Mouse (Mus musculus): ENCODE data around the gene B3gnt7.

B3gnt7 gene

DNA sequence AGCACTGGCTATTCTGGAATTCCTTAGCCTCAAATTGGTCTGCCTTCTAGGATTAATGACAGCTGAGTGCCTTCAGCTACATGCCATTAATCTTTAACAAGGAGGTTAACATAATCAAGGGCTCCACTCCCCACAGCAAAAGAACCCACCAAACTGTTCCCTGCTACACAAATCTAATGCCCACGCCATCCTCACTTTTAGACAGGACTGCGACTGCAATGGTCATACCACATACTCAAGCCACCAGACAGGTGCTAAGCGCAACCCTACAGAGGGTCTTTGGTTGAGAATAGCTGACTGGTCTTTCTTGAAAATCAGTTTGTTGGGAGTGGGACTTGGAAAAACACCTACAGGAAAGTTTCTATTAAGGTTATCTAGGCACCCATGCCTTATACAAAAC is 46.6 kb downstream of the B3gnt7 start:
- no peak for TF ChIP-seq GATA4 (IDR thresholded peaks at IDR 0.05; ENCODE audit: insufficient replicate concordance, low read length)

DNA sequence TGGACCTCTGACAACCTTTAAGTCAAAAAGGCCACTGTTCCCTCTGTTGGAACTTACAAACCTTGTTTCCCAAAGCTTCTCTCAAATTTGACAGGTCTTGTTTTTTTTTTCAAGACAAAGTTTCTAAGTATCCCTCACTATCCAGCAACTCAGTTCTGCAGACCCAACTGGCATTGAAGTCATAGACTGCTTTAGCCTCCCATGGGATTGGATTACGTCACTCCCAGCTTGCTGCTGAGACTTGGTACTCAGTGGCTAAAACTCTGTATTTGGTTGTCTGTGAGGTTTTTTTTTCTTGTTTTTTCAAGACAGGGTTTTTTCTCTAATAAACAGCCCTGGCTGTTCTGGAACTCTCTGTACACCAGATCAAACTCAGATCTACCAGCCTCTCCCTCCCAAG is 47.1 kb downstream of the B3gnt7 start:
- no peak for TF ChIP-seq GATA4 (IDR thresholded peaks at IDR 0.05; ENCODE audit: insufficient replicate concordance, low read length)

DNA sequence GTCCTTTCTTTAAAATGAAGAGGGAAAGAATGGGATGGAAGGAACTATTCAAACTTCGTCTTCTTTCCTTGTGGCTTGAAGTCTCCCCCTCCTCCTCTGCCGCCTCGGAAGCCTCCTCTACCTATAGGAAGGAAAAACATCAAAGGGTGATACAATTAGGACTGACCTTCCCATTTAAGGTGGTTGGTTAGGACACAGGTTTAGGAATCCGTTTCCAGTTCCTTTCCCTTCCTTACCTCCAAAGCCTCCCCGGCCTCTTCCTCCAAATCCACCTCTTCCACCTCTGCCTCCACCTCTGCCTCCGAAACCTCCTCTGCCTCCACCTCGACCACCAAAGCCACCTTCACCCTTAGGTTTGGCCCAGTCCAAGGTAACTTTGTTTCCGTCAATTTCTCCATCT is 47.9 kb downstream of the B3gnt7 start:
- no peak for TF ChIP-seq GATA4 (IDR thresholded peaks at IDR 0.05; ENCODE audit: insufficient replicate concordance, low read length)

DNA sequence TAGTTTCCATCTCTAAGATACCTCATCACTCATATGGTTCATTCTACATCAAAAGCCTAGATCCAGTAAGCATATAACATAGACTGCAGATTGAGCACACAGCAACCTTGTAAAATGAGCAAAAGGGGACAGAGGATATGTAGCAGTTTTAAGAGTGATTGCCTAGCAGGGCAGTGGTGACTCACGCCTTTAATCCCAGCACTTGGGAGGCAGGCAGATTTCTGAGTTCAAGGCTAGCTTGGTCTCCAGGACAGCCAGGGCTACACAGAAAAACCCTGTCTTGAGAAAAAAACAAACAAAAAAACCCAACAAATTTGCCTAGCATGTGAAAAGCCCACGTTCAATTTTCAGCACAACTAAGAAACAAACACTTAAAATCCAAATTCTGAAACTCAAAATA is 51.6 kb downstream of the B3gnt7 start:
- no peak for TF ChIP-seq GATA4 (IDR thresholded peaks at IDR 0.05; ENCODE audit: insufficient replicate concordance, low read length)
